Mouse (Mus musculus): ENCODE data around the gene Baiap2l2.

GRCm38 (mm10) chr15:79238036-79238435 lies 47.3 kb downstream of the Baiap2l2 start:
- TF ChIP-seq CTCF (conservative IDR thresholded peaks at IDR 0.05; ENCODE audit: insufficient read depth, insufficient read length, low read depth, low read length) (no peak), POLR2A (IDR thresholded peaks at IDR 0.05; ENCODE audit: low read depth, low read length) (no peak)
